In genomic region chr19:47865353-47865947, GRCm38 (mm10) we compare ENCODE assay signal across 8 mouse cellular contexts. TPM values are rescaled to one million over a fixed set of nuclear protein-coding genes. Genes with fewer than 3 reads are reported as not detected.
DNase-seq lines count a peak whose midpoint lies in the region; ATAC-seq lines count a peak whose summit lies in the region.

TSS of gene Gsto2 (plus strand) at chr19:47865534.

- ATAC-seq in megakaryocyte progenitor cell, adult 5-6 weeks (replicated peaks; ENCODE audit: poor library complexity), result peak; percentile 99

- peak; percentile 87 for DNase-seq in adipocyte (ENCODE audit: low spot score)
- peak; percentile 98 for DNase-seq in embryo, embryonic 10 days (ENCODE audit: low spot score)
- DNase-seq in gastrocnemius, postnatal 10 days, result peak; percentile 93
- peak; percentile 95 for DNase-seq in induced T-regulatory cell, adult 2 months (ENCODE audit: low read depth)
- DNase-seq in left cerebral cortex, adult 9 months (ENCODE audit: low spot score in 2 of 2), result peak; percentile 90 to 95
- DNase-seq in right cerebral cortex, postnatal 14 days, result peak; percentile 94
- peak; percentile 86 to 94 for DNase-seq in urinary bladder, postnatal 36 days (ENCODE audit: low spot score in 2 of 2)

RNA-seq across cellular contexts. Expression of gene Gsto2, which starts in this region (rescaled TPM):
- total RNA-seq in gastrocnemius, postnatal 10 days (2021), result 1 to 10 TPM; 1.2 to 1.4 TPM
- not detected in 2 replicates for total RNA-seq in megakaryocyte progenitor cell, adult 5-6 weeks (2015)
- total RNA-seq in megakaryocyte progenitor cell, adult 5-6 weeks (2017), result 0.34 and 0.62 TPM in 2 replicates

Comparison
In these comparisons a context has a peak if more than half of its experiments do, and no peak if none do; other contexts are left out.
1. Peak in every context shown above with its lines: DNase-seq and ATAC-seq.
2. Peak in ATAC-seq in megakaryocyte progenitor cell, adult 5-6 weeks; RNA of the gene not detected or under 1 TPM.